Mouse (Mus musculus): ENCODE data around the gene Cyp2a5. TPM values are rescaled to one million over a fixed set of nuclear protein-coding genes. Genes with fewer than 3 reads are reported as not detected.
"Not testable (repeated sequence)": the region's sequence is repeated elsewhere in the genome, so short reads cannot be mapped to it uniquely, and the experiment has no call there.

The Cyp2a5 gene
- polyA plus RNA-seq (2015; fragmentation: Nextera tagmentation; extraction: Ambion mirVana) = 0.13 TPM in 1 of 2 replicates, not detected in the other

GRCm38 (mm10) chr7:26835059-26835458 lies at the start of gene Cyp2a5:
Gene Cyp2a5 (plus strand): TSS chr7:26835305.
- ATAC-seq (replicated peaks; ENCODE audit: extremely low read depth, insufficient read depth, low FRiP score); H3K27me3 ChIP-seq (ENCODE audit: control insufficient read depth, insufficient read depth, low read length); H3K4me2 ChIP-seq (ENCODE audit: low read depth, low read length); H3K9me3 ChIP-seq (replicated peaks; ENCODE audit: control insufficient read depth, low read length); H3K27ac ChIP-seq (ENCODE audit: low read length); H3K9ac ChIP-seq (ENCODE audit: low read length); H3K4me3 ChIP-seq (ENCODE audit: low read length); H3K4me1 ChIP-seq (ENCODE audit: control insufficient read depth, insufficient read depth, low read length); H3K36me3 ChIP-seq (ENCODE audit: control insufficient read depth, insufficient read depth): not testable (repeated sequence)
- WGBS = 55% methylated on average over 3 of the region's 3 CpGs

DNA sequence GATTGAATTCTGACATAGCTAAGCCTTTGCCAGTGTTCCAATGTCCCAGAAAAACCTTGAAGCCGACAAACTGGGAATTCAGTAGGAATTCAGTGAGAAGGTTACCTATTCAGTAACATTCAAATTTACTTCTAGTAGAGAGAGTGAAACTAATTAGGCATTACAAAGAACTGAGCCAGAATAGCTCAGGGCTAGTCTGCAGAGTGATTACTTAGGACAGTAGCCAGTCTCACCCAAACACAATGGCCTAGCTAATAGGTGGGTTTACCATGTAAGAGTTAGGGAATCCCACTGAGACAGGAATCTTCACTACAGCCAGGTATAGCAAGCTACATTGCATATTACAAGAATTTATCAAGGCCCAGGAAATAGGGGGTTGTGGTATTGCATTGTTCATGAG lies 49.1 kb upstream of the Cyp2a5 start:
- not testable (repeated sequence) for H3K4me3 ChIP-seq (ENCODE audit: low read length); H3K9ac ChIP-seq (ENCODE audit: low read length); H3K27me3 ChIP-seq (ENCODE audit: control insufficient read depth, insufficient read depth, low read length); H3K27ac ChIP-seq (ENCODE audit: low read length); H3K4me2 ChIP-seq (ENCODE audit: low read depth, low read length); H3K36me3 ChIP-seq (ENCODE audit: control insufficient read depth, insufficient read depth); H3K9me3 ChIP-seq (replicated peaks; ENCODE audit: control insufficient read depth, low read length); H3K4me1 ChIP-seq (ENCODE audit: control insufficient read depth, insufficient read depth, low read length); ATAC-seq (replicated peaks; ENCODE audit: extremely low read depth, insufficient read depth, low FRiP score)
- WGBS = 71% methylated on average over 1 of the region's 1 CpGs

DNA sequence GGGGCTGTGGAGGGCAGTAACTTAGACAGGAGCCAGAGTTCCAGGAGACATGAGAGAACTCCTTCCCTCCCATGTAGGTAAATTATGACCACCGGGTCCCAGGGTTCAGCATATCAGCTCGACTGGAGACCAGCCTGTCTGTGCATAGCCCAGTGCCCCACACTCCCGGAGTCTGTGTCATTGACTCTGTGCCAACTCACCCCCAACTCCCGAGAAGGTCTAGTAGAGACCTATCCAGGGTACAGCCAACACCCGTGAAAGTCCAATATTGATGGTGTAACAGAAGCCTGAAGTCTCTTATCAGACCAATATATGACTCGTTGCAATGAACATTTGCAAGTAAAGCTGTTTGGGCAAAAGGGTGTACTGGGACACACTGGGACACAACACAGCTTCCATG lies 45.1 kb upstream of the Cyp2a5 start:
- H3K27me3 ChIP-seq (ENCODE audit: control insufficient read depth, insufficient read depth, low read length) = no peaks in the 10 kb centered on the region
- no peak overlapping the region for H3K9ac ChIP-seq (ENCODE audit: low read length)
- ATAC-seq (replicated peaks; ENCODE audit: extremely low read depth, insufficient read depth, low FRiP score) = no peak
- H3K36me3 ChIP-seq (ENCODE audit: control insufficient read depth, insufficient read depth) = no peaks in the 10 kb centered on the region
- H3K4me1 ChIP-seq (ENCODE audit: control insufficient read depth, insufficient read depth, low read length) = no peaks in the 10 kb centered on the region
- H3K4me3 ChIP-seq (ENCODE audit: low read length) = no peak overlapping the region
- WGBS = 55% methylated on average over 6 of the region's 6 CpGs
- no peak overlapping the region for H3K27ac ChIP-seq (ENCODE audit: low read length)
- H3K9me3 ChIP-seq (replicated peaks; ENCODE audit: control insufficient read depth, low read length) = peaks cover 5% of the 10 kb centered on the region; the same call in 1 of the 2 replicates
- H3K4me2 ChIP-seq (ENCODE audit: low read depth, low read length) = no peak overlapping the region

- Histone ChIP-seq H3K36me3 (ENCODE audit: control insufficient read depth, insufficient read depth) (no peaks in the 10 kb centered on the region), H3K4me3 (ENCODE audit: low read length) (no peak overlapping the region), H3K9me3 (replicated peaks; ENCODE audit: control insufficient read depth, low read length) (no peaks in the 10 kb centered on the region), H3K4me2 (ENCODE audit: low read depth, low read length) (no peak overlapping the region), H3K9ac (ENCODE audit: low read length) (no peak overlapping the region), H3K27ac (ENCODE audit: low read length) (no peak overlapping the region), H3K27me3 (ENCODE audit: control insufficient read depth, insufficient read depth, low read length) (no peaks in the 10 kb centered on the region), H3K4me1 (ENCODE audit: control insufficient read depth, insufficient read depth, low read length) (no peaks in the 10 kb centered on the region)
- no peak for ATAC-seq (replicated peaks; ENCODE audit: extremely low read depth, insufficient read depth, low FRiP score)
Observed at GRCm38 (mm10) chr7:26800104-26800503, 35.0 kb upstream of the Cyp2a5 start.

GRCm38 (mm10) chr7:26800996-26801395 lies 34.1 kb upstream of the Cyp2a5 start:
- no peaks in the 10 kb centered on the region for H3K27me3 ChIP-seq (ENCODE audit: control insufficient read depth, insufficient read depth, low read length)
- no peak overlapping the region for H3K4me3 ChIP-seq (ENCODE audit: low read length)
- no peak overlapping the region for H3K27ac ChIP-seq (ENCODE audit: low read length)
- no peaks in the 10 kb centered on the region for H3K9me3 ChIP-seq (replicated peaks; ENCODE audit: control insufficient read depth, low read length)
- no peak overlapping the region for H3K9ac ChIP-seq (ENCODE audit: low read length)
- 78% methylated on average over 1 of the region's 1 CpGs for WGBS
- no peak for ATAC-seq (replicated peaks; ENCODE audit: extremely low read depth, insufficient read depth, low FRiP score)
- H3K4me2 ChIP-seq (ENCODE audit: low read depth, low read length) = no peak overlapping the region
- no peaks in the 10 kb centered on the region for H3K4me1 ChIP-seq (ENCODE audit: control insufficient read depth, insufficient read depth, low read length)
- H3K36me3 ChIP-seq (ENCODE audit: control insufficient read depth, insufficient read depth) = no peaks in the 10 kb centered on the region

- no peaks in the 10 kb centered on the region for H3K9me3 ChIP-seq (replicated peaks; ENCODE audit: control insufficient read depth, low read length)
- H3K27me3 ChIP-seq (ENCODE audit: control insufficient read depth, insufficient read depth, low read length) = no peaks in the 10 kb centered on the region
- no peaks in the 10 kb centered on the region for H3K36me3 ChIP-seq (ENCODE audit: control insufficient read depth, insufficient read depth)
- H3K4me2 ChIP-seq (ENCODE audit: low read depth, low read length) = no peak within 1 kb of the TSS
- ATAC-seq (replicated peaks; ENCODE audit: extremely low read depth, insufficient read depth, low FRiP score) = no peak
- no peaks in the 10 kb centered on the region for H3K4me1 ChIP-seq (ENCODE audit: control insufficient read depth, insufficient read depth, low read length)
- H3K27ac ChIP-seq (ENCODE audit: low read length) = no peak within 1 kb of the TSS
- no peak within 1 kb of the TSS for H3K4me3 ChIP-seq (ENCODE audit: low read length)
- WGBS = 92% methylated on average over 2 of the region's 2 CpGs
- no peak within 1 kb of the TSS for H3K9ac ChIP-seq (ENCODE audit: low read length)
Observed at GRCm38 (mm10) chr7:26808592-26808991, 26.5 kb upstream of the Cyp2a5 start, which contains the start of gene Cyp2g1. Gene Cyp2g1 (plus strand): TSS chr7:26808892.

GRCm38 (mm10) chr7:26831556-26832292 lies 3.4 kb upstream of the Cyp2a5 start:
- not testable (repeated sequence) for H3K27me3 ChIP-seq (ENCODE audit: control insufficient read depth, insufficient read depth, low read length); H3K9me3 ChIP-seq (replicated peaks; ENCODE audit: control insufficient read depth, low read length); H3K4me3 ChIP-seq (ENCODE audit: low read length); H3K36me3 ChIP-seq (ENCODE audit: control insufficient read depth, insufficient read depth); H3K4me2 ChIP-seq (ENCODE audit: low read depth, low read length); H3K9ac ChIP-seq (ENCODE audit: low read length); ATAC-seq (replicated peaks; ENCODE audit: extremely low read depth, insufficient read depth, low FRiP score); H3K27ac ChIP-seq (ENCODE audit: low read length); H3K4me1 ChIP-seq (ENCODE audit: control insufficient read depth, insufficient read depth, low read length)
- 71% methylated on average over 9 of the region's 9 CpGs for WGBS

- not testable (repeated sequence) for H3K9me3 ChIP-seq (replicated peaks; ENCODE audit: control insufficient read depth, low read length); H3K27ac ChIP-seq (ENCODE audit: low read length); H3K4me3 ChIP-seq (ENCODE audit: low read length); H3K36me3 ChIP-seq (ENCODE audit: control insufficient read depth, insufficient read depth); H3K9ac ChIP-seq (ENCODE audit: low read length); H3K4me2 ChIP-seq (ENCODE audit: low read depth, low read length); ATAC-seq (replicated peaks; ENCODE audit: extremely low read depth, insufficient read depth, low FRiP score); H3K4me1 ChIP-seq (ENCODE audit: control insufficient read depth, insufficient read depth, low read length); H3K27me3 ChIP-seq (ENCODE audit: control insufficient read depth, insufficient read depth, low read length)
- WGBS = 63% methylated on average over 7 of the region's 7 CpGs
Observed at GRCm38 (mm10) chr7:26832668-26833067, 2.4 kb upstream of the Cyp2a5 start.

DNA sequence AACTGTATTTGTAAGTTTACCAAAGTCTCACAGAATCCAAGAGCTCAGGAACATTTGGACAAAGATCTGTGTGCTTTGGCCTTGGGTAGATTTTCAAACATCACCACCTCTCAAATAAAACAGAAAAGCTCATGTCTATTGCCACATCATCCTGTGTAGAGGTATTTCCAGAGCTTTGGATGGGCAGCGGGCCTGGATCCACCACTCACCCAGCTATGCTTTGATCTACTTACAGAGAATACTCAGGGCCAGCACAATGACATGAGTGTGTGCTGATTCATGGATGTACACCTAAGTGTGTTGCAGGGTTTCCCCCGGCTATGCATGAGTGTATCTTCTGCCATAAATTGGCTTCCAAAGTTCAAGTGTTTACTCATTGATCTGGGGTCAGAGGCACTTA lies 8.3 kb downstream of the Cyp2a5 start:
- H3K4me1 ChIP-seq (ENCODE audit: control insufficient read depth, insufficient read depth, low read length); H3K9me3 ChIP-seq (replicated peaks; ENCODE audit: control insufficient read depth, low read length); H3K4me2 ChIP-seq (ENCODE audit: low read depth, low read length); H3K9ac ChIP-seq (ENCODE audit: low read length); ATAC-seq (replicated peaks; ENCODE audit: extremely low read depth, insufficient read depth, low FRiP score); H3K27ac ChIP-seq (ENCODE audit: low read length); H3K27me3 ChIP-seq (ENCODE audit: control insufficient read depth, insufficient read depth, low read length); H3K4me3 ChIP-seq (ENCODE audit: low read length); H3K36me3 ChIP-seq (ENCODE audit: control insufficient read depth, insufficient read depth): not testable (repeated sequence)
- 77% methylated on average over 2 of the region's 2 CpGs for WGBS

All from heart, embryonic 16.5 days (tissue).